Mouse (Mus musculus) large intestine, adult 2 months (tissue): ENCODE data around the gene Dmrt1. TPM values are rescaled to one million over a fixed set of nuclear protein-coding genes. Genes with fewer than 3 reads are reported as not detected.
A peak's percentile ranks its signal among the peaks of the same experiment; 100 is the strongest.

Source experiments
- DNase-seq: peaks from one replicate; pipeline ENCODE4 v3.0.0-alpha.2; 2012; ENCODE audit warnings: low read depth, low spot score
- WGBS: fragments of 180-500 bp; shearing (Covaris S2); methylation state at CpG from one replicate; pipeline ENCODE4 v1.1.7; 2018; 5-methylcytosine and 5-hydroxymethylcytosine counted together
- polyA plus RNA-seq: library from polyadenylated mRNA; depleted of rRNA; stranded (reverse); fragments of >200 nt; gene quantifications from 2 replicates; pipeline ENCODE4 v1.2.3, GENCODE M21; 2012; rRNA removed

Dmrt1 gene
- polyA plus RNA-seq, 1 experiment: not detected

DNA sequence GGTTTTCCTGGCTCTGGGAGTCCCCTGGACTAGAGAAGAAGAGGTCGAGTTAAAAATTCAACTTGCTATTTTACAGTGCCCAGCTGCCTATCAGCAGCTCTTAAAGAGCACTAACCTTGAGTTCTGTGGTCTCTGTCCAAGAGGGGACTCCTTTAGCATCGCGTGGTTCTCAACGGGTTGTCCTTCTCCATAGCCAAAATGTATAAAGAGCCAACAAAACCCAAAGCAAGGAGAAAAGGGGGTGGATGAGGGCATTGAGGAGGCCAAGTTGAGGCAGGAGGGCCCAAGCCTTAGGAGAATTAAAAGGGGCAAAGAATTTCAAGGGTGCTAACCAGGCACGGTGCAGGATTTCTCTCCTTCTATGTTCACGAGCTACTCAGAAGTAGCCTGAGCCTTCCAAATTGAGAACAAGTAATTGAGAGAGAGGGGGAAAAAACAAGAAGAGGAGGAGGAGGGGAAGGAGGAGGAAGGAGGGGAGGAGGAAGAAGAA lies 107.4 kb downstream of the Dmrt1 start:
- DNase-seq: no peak
- 10% methylated on average over 6 of the region's 6 CpGs for WGBS

DNA sequence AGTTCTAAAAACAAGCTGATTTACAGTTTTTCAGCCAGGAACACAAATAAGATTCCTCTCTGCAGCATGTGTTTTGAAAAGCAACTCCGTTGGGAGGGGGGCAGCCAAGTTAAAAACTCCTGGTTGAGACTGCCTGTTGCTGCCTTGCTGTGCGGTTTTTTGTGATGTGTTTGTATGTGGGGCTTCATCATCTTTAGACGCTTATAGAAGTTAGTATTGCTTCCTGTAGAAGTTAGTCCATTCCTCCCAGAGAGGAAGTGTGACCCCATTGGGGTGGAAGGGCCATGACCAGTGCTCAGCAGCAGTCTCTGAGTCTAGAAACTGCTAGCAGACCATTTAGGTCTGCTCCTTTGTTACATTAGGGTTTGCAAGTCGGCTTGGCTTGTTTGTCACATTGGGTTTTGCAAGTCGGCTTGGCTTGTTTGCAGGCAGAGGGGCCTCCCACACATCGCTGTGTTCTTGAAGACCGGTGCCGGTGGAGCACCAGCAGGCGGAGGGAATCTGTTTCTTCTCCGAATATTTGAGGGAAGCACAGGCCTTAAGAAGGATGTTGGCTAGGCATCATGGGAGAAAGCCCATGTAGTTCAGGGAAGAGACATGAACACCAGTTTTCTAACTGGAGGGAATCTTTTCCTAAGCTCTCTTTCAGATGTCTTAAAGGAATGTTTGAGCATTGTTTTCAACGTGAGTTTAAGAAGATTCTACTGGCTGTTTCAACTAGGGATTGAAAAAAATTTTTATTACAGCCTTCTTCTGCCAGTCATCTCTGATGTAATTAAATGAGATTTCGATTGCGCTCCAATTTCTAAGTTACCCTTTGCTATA lies 108.3 kb downstream of the Dmrt1 start:
- 13% methylated on average over 13 of the region's 13 CpGs for WGBS
- no peak for DNase-seq

DNA sequence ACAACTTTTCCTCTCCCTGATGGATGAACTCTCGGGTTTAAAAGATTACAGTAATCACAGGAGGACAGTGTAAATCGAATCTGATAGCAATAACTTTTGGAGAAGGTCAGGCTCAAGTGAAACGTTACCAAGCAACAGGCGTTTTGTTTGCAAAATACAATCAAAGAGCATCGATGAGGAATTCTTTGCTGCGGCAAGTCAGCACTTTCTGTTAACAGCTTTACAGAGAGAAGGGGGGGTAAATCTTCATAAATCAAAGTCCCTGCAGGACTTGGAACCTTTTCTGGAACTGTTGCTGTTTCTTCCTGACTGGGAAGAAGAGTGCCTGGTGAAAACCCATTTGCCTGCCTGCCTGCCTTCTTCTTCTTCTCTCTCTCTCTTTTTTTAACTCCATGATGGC lies 110.5 kb downstream of the Dmrt1 start:
- 4% methylated on average over 6 of the region's 6 CpGs for WGBS

DNA sequence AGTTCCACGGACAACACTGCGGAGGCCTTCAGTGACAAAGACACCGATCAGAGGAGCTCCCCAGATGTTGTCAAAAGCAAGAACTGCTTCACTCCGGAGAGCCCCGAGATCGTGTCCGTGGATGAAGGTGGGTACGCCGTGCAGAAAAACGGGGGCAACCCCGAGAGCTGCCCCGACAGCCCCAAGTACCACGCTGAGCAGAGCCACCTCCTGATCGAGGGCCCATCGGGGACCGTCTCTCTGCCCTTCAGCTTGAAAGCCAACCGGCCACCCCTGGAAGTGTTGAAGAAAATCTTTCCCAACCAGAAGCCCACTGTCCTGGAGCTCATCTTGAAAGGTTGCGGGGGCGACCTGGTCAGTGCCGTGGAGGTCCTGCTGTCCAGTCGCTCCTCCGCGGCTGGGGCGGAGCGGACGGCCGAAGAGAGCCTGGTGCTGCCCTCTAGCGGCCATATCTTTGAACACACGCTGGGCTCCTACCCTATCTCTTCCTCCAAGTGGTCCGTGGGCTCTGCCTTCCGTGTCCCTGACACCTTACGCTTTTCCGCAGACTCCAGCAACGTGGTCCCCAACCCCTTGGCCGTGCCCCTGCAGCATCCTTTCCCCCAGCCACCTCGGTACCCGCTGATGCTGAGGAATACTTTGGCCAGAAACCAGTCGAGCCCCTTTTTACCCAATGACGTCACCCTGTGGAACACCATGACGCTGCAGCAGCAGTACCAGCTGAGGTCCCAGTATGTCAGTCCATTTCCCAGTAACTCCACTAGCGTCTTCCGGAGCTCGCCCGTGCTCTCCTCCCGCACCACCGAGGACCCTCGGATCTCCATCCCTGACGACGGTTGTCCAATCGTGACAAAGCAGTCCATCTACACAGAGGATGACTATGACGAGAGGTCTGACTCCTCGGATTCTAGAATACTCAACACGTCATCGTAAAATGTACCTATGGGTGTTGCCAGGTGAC lies 117.2 kb downstream of the Dmrt1 start:
- no peak for DNase-seq
- 36% methylated on average over 54 of the region's 54 CpGs for WGBS

More for the DNA sequence above, 110.5 kb downstream of the Dmrt1 start:
- no peak for DNase-seq

- WGBS: 13% methylated on average over 9 of the region's 9 CpGs
These were observed 123.1 kb downstream of the Dmrt1 start for GRCm38 (mm10) chr19:25628490-25628889.

DNA sequence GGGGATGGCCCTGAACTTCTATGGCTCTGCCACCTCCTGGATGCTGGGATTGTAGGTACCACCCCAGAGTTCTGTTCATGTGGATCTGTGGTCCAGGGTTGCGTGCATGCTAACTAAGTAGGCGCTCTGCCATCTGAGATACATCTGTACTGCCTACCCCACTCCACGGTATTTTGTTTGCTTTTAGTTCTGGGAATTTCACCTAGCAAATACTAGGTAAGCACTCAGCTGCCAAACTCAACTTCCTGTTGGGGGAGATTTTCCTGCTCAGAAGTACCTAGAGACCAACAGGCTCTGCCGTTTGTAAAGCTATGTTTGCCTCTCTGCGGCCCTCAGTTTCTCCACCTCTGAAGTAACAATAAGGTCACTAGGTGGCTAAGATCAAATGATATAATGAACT lies 129.7 kb downstream of the Dmrt1 start:
- DNase-seq: no peak
- 58% methylated on average over 5 of the region's 5 CpGs for WGBS

More at GRCm38 (mm10) chr19:25628490-25628889, 123.1 kb downstream of the Dmrt1 start:
- peak; percentile 27 for DNase-seq

DNA sequence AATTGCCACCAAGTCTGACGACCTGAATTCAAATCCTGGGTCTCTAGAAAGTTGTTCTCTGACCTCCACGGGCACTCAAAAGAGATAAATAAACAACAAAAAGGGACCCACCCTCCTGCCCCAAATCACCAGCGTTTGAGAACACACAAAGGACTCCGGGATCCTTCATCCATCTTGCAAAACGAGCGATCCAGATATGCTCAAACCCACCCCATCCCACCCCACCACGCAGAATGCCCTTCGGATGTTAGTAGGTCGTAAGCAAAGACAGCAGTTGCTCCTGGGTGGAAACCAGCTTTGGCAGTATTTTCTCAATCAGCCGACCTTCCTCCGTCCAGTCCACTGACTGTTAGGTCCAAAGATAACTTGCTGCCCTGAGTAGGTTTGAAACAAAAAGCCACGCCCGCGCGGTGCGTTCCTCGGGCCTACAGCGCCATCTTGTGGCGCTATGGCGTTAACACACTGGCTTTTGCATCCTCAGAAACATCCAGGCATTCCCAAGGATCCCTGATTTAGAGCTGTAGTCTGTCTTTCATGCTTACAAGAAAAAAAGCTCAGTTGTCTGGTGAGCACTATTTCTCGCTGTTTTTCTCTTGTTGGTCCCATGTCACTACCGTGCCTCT lies 130.3 kb downstream of the Dmrt1 start:
- 15% methylated on average over 22 of the region's 22 CpGs for WGBS
- DNase-seq: peak; percentile 10

DNA sequence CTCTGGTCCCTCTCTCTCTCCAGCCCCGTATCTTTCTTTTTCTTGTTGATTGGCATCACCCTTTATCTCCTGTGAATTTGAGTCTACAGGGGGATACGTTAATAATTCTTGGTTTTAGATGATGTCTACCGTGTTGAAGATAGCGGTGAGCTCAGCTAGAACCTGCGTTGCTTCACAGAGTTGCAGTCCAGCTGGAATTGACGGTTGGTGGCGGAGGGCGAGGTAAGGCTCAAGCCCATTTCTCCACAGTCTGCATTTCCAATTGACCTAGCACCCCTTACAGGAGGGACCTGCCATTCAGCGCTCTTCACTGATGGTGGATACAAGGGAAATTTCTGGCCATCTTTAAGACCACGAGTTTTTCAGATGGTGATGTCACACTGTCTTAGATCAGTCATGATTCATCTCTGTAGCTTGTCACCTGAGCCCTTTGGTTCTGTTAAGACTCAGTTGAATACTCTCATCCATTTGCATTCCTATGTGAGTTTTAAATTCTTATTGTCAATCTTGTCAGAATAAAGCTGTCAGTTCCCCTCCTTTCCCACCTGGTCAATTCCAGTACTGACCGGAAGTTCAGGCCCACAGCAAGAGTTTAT lies 133.4 kb downstream of the Dmrt1 start:
- WGBS: 68% methylated on average over 11 of the region's 11 CpGs
- no peak for DNase-seq

DNA sequence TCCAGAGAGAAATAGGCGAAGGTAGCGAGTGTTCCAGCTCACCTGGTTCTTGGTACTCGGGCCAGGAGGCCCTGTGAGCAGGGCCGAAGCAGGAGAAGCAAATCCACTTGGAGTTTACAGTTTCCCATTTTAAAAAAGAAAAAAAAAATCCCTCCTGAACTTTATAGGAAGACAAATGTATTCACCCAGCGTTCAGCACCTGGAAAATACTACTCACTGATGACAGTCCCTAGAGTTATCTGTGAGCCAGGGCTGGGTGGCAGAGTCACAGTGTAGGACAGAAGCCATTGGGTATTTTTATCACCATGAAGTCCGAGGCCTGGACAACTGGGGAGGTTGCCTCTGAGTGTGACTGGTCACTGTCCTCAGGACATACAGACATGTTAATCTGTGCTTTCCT lies 136.4 kb downstream of the Dmrt1 start:
- 80% methylated on average over 6 of the region's 6 CpGs for WGBS
- DNase-seq: no peak

DNA sequence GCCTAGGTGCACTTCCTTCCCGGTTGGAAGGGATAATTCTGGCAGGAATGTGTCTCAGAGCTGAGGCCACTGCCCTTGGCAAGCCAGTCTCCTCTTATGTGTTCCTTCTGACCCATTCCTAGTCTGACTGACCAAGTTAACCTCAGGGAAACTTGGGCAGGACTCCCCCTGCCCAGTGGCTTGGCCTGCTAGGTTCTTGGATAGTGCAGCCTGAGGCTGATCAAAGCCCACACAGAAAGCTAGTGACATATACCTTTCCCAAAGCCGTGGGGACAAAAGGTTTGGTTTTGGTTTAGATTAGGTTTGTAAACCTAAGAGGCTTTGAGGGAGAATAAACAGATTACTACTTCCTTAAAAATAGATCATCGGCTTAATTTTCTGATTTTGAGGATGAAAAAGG lies 141.7 kb downstream of the Dmrt1 start:
- DNase-seq: no peak
- 46% methylated on average over 3 of the region's 3 CpGs for WGBS

- no peak for DNase-seq
- 63% methylated on average over 4 of the region's 4 CpGs for WGBS
These were observed 143.3 kb downstream of the Dmrt1 start for GRCm38 (mm10) chr19:25648701-25649100.

DNA sequence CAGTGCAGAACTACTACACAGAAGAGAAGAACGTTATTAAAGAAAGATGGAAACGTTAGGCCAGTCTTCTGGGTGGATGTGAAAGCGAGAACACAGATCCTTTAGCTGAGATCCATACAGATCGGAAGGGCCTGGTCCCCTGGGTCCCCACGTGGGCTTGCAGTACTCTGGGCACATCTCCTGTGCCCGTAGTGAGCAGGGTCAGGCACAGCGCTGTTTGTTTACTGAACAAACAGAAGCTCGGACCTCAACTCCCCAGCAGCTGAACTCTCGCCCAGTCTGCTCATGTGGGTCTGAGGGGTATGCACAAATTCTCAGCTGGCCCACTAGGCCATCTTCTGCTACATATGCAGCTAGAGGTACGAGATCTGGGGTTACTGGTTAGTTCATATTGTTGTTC lies 145.1 kb downstream of the Dmrt1 start:
- WGBS: 42% methylated on average over 10 of the region's 10 CpGs

DNA sequence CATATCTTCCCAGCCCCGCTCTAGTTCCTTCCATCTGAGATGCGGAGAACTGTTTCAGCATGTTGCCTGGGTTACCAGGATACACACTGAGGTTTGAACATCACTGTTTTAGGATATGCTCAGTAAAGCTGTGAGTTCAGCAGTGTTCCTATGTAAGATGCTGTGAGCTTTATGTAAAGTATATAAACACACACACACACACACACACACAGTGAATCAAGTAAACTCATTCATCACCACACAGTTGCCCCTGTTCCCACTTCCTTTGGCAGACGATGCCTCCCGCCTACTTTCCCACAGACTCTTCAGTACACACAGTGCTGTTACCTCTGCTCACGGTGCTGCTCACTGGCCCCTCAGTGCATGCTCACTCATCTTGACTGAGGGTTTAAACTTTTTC lies 147.1 kb downstream of the Dmrt1 start:
- WGBS: 61% methylated on average over 5 of the region's 5 CpGs
- DNase-seq: no peak

More for the DNA sequence above, 145.1 kb downstream of the Dmrt1 start:
- no peak for DNase-seq

Other genes with a start within 250 kb of the Dmrt1 start
- gene Dmrt3, start 104.7 kb downstream of the Dmrt1 start, polyA plus RNA-seq: 0.62 and 0.81 TPM in 2 replicates
- 0.32 and 0.42 TPM in 2 replicates for gene Dmrt2, start 166.8 kb downstream of the Dmrt1 start, polyA plus RNA-seq